Mouse (Mus musculus) cortical plate, adult 2 months (tissue): ENCODE measurements around the gene Ttll12.

ENCODE experiments used
- CTCF ChIP-seq: fragments of 200-500 bp; IDR thresholded peaks from 2 replicates; pipeline ENCODE4 v1.5.1; 2011; ENCODE audit warnings: mild to moderate bottlenecking, control low read depth, low read length; ENCODE audit not compliant: insufficient read depth; ENCODE audit errors: extremely low read depth
- POLR2A ChIP-seq: fragments of 200-500 bp; IDR thresholded peaks from 2 replicates; pipeline ENCODE4 v1.6.1; 2011; ENCODE audit warnings: mild to moderate bottlenecking, low read length, control low read depth; ENCODE audit not compliant: insufficient read depth; ENCODE audit errors: extremely low read depth

GRCm38 (mm10) chr15:83532606-83533005 is 62.4 kb downstream of the Ttll12 start:
- TF ChIP-seq CTCF = no peak
- TF ChIP-seq POLR2A = no peak
